ENCODE assay signal across 29 mouse cellular contexts in the genomic region with DNA sequence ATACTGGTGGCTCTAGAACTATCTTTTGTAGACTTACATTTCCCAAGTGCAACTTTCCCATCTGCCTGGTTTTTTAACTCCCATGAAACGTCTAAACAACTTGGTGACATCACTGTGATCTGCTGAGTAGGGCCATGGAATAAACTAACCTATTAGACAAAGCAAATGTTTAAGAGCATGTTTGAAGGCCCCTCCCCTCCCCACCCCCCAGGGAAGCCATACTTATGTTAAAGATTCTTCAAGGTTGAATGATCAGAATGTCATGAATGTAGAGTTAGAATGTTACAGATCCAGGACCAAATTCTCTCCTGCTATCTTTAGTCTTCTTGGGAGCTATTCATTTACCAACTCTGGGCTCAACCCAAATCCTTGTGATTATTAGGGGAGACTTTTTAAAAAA.
"Had no signal": no experiment of that assay in that cellular context is flagged by ENCODE, and none has a peak within 500 bp of the region (broad histone marks: within the 10 kb centered on the region; RNA-seq: fewer than 3 reads in every experiment).

No protein-coding gene starts in this region.

- DNase-seq: heart, postnatal 10 days; heart, postnatal 36 days; heart, postnatal 4 days; kidney, adult 11 months; kidney, adult 18-20 months; kidney, adult 2 months; kidney, adult 8-10 months; kidney, adult 9 months; kidney, postnatal 10 days; kidney, postnatal 14 days; kidney, postnatal 25 days; kidney, postnatal 36 days; kidney, postnatal 4 days; layer of hippocampus, adult 9-11 months; layer of hippocampus, postnatal 36 days had no signal

- H3K27ac ChIP-seq: heart, embryonic 13.5 days; heart, embryonic 15.5 days; hindbrain, embryonic 10.5 days; hindbrain, embryonic 12.5 days; hindbrain, embryonic 13.5 days; hindbrain, embryonic 14.5 days; hindbrain, embryonic 15.5 days; hindbrain, postnatal 0 days; intestine, embryonic 15.5 days; kidney, embryonic 15.5 days; kidney, postnatal 0 days; left cerebral cortex, adult 2 months had no signal

- H3K4me3 ChIP-seq: heart, embryonic 10.5 days; heart, embryonic 12.5 days; heart, embryonic 13.5 days; heart, embryonic 15.5 days; hindbrain, embryonic 10.5 days; hindbrain, embryonic 12.5 days; hindbrain, embryonic 13.5 days; hindbrain, embryonic 15.5 days; intestine, embryonic 15.5 days; kidney, embryonic 15.5 days; left cerebral cortex, adult 2 months had no signal
